Mouse (Mus musculus) spleen, adult 12 weeks (tissue): ENCODE measurements around the gene Rbm20.

ENCODE experiments used
- DNase-seq: peaks from one replicate; pipeline ENCODE4 v3.0.0; 2022; ENCODE audit warnings: low spot score

Gene Rbm20

GRCm38 (mm10) chr19:53757432-53758109 lies 80.5 kb downstream of the Rbm20 start:
- no peak for DNase-seq

- DNase-seq, result no peak
Measured at GRCm38 (mm10) chr19:53758881-53759418, 81.8 kb downstream of the Rbm20 start.

DNA sequence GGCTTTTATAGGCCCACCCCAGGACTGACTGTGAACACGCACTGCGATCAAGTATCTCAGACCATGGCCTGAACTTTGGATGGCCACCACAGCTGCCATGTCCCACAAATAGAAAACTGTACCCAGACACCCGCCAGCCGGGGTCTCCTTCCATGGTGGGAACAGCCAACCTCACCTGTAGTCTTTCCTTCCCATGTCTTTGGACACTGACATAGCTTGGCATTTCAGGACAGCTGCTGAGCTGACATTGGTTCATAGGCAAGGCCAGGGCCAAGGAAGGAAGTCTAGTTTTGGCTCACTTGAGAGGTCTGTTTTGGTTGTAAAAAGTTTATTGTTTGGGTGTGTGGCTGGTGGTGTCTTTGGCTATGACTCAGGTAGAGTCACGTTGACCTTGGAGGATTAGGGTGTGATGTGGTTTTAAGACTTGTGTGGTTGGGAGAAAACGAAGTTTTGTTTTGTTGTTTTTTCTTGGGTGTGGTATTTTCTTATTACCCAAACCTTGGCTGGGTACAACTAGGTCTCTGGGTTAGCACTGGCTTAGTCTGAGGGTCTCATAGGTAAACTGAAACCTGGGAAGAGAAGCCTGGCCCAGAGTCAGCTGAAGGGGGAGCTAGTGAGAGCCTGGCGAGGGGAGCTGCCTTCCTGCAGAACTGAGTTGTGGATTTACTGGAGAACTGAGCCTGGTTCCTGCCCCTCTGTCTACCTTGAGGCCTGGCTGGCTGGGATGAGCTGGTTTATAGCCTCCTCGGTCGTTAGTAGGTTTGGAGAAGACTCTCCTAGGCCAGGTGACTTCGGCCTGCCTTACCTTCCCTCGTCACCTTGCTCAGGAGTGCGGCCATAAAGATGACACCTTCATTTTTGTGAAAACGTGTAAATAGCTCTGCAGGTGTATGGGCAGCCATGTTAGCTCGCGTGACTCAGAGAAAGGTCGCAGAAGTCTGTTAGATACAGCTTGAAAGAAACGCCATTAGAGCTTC lies 83.3 kb downstream of the Rbm20 start:
- no peak for DNase-seq

- DNase-seq, result no peak
Measured at GRCm38 (mm10) chr19:53762749-53763438, 85.8 kb downstream of the Rbm20 start.

- DNase-seq, result no peak
Measured at GRCm38 (mm10) chr19:53764688-53765478, 87.8 kb downstream of the Rbm20 start.

DNA sequence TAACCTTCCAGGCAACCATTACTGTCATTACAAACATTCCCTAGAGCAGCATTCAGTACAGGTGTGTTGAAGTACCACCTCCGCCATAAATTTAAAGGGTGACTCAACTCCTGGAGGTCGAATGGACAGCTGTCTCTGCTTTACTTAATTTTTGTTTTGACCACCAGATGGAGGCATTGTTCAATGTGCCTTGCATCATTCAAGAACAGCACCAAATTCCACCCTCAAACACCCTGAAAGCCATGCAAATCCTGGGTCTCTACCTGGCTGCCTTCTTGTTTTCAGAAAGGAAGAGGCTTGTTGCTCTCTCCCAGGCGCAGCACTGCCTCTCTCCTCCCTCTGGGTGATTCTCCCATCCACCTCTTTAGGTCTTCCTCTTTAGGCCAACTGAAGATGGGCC lies 91.4 kb downstream of the Rbm20 start:
- DNase-seq, result no peak

DNA sequence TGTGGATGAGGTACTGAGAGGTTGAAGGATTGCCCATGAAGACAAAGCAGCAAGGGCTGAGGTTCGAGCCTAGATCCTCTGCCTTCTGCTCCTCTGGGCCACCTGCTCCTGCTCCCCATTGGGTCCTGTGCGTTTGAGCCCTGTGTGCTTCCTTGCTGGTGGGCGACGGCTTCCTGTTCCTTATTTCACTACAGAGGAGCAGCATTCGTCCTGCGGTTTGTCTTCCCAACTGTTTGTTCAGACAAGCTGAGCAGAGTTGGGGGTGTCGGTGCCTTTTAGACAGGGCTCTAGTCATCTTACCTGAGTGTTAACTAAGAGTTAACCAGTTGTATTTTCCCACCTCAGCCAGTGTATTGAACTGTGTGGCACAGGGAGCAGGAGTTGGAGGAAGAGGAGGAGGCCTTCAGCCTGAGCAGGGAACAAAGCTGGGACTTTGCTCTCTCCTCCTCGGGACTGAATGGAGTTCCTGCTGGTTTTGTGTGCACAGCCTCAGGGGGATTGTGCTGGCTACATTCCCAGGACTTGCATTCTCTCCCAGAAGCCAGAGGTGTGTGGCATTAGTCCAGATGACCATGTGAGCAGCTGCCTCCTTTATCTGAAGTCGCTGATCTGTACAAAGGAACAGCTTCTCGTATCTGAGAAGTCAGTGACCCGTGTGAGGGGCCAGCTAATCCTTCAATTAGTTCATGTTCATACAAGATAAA lies 97.0 kb downstream of the Rbm20 start:
- no peak for DNase-seq

DNA sequence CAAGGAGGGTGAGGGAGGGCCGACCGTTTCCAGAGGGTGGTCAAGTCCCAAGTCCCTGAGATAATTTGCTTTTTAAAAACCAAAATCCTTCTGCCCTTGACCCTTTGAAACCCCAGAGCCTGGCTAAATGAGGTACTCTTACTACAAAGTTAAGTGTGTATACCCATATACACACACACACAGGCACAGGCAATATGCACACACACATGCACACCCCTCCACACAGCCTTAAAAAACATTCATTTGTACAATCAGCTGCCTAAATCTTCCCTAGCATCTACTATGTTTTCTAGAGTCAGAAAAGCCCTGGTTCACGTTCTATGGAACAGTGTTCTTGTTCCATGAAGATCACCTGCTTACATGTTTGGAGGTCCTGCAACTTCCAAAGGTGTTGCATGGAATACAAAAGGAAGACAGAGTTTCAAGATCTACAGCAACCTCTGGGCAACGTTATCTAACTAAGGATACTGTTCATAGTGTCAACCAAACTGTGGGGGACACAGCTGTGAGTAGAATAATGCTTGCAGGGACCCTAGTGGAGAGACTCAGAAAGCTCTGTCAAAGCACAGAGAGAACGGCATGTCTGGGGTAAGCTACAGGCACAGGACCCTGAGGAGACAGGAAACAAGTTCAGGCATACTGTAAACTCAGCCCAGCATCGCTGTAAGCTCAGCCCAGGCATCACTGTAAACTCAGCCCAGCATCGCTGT lies 97.7 kb downstream of the Rbm20 start:
- no peak for DNase-seq

GRCm38 (mm10) chr19:53779402-53779801 lies 102.3 kb downstream of the Rbm20 start:
- no peak for DNase-seq

- no peak for DNase-seq
Measured at GRCm38 (mm10) chr19:53779818-53780217, 102.7 kb downstream of the Rbm20 start.

DNA sequence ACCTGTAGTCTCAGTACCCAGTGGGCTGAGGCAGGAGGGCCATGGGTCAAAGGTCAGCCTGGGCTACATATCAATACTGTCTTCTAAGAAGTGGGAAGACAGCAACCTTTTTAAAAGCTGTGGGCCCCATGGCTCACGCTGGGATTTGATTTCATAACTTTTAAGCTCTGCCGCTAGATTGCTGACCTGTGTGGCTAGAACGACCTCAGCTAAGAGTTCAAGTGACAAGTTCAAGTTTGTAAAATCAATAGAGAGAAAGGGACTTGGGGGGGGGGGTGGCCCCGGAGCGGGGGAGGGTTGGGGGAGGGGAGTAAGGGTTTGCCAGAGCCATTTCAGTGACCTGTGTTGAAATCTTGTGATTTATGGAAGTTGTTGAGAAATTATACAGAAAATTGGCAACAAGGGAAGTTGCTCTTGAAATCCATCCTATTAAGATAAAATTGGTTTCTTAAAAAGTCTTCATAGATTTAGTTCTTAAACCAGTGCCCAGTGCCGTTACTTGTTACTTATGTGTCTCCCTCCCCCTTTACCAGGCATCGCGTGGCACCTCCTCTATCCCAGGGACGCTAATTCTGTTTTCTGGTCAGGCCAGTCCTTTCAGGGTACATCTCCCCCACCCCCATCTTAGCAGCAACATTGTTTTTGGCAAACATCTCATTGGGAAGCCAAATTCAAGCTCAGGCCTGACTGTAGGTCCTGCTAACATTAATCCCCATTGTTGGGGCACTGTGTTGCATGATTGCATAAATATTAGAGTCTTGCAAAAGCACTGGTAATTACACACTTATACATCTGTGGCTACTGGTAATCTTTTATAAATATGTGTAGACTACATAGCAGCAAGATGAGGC lies 103.9 kb downstream of the Rbm20 start:
- DNase-seq, result no peak

GRCm38 (mm10) chr19:53781826-53782225 lies 104.7 kb downstream of the Rbm20 start:
- no peak for DNase-seq

DNA sequence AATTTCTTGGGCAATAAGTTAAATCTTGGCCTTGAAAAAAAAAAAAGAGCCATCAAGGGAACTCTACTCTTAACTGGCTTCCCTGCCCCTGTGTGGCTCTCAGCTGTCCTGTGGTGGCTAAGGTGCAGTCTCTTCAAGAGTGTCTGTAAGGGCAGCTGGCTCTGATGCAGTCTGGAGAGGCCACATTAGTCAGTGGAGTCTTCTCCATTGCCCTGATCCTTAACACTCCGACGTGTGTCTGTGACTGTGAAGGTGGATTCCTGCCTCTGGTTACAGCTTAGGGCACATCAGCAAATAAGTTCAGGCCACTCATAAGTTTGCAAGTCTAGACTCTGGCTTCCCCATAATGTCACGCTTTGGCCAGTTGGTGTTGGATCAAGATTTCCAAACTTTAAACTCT lies 108.2 kb downstream of the Rbm20 start:
- no peak for DNase-seq

DNA sequence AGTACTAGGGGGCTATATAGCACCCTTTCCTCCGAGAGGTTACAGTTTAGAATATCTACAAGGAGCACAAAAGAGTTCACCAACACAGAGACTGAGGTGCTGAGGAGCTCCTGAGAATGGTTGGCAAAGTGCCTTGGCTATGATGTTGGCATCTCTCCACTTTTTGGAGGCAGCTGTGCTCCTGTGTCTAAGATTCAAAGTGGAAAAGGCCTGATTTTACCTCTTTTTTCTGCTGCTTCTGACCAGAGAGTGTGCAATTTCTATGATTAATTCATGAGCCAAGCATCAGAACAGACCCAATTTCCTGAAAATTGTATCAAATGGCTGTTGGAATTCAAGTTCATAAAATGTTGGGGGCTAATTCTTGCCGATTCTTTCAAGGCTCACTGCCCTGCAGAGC lies 109.1 kb downstream of the Rbm20 start:
- DNase-seq, result no peak

DNA sequence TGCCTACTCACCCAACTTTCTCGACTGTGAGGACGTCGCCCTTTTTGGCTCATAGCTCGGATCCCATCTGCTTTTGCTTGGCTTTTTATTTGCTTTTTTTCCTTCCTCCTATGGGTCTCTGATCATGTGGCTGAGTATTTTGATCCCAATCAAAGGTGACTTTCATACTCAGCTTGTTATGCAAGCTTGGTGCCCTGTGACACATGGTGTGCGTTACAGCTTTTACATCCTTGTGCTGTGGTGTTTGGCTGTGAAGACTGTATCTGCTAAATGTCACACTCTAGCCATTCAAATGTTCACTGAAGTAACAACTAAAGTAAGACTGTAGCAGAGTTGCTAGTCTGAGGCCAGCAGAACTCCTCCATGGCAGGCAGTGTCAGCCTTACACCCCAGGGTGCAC lies 109.7 kb downstream of the Rbm20 start:
- no peak for DNase-seq

GRCm38 (mm10) chr19:53788621-53789331 lies 111.7 kb downstream of the Rbm20 start:
- no peak for DNase-seq

DNA sequence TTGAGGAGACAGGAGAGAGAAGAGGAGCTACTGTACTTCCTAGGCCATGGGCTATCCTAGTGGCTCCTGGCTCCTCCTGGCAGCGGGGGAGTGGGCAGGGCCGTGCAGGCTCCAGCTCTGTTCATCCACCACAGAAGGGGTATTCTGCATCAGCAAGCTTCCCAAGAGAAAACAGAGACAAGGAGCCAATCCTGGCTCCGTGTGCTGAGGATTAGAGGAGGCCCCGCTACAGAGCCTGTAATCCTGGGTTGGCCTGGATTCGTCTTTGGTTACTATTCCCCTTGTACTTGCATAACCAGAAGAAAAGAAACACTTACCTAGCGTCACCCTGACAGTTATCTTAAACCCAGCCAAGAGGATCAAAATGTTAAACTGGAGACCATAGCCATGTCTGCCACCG lies 112.5 kb downstream of the Rbm20 start:
- DNase-seq, result no peak
